Mouse (Mus musculus): Measurements from ENCODE around the gene Podxl2. TPM values are rescaled to one million over a fixed set of nuclear protein-coding genes. Genes with fewer than 3 reads are reported as not detected.

Gene Podxl2
- total RNA-seq, 1 experiment = 5.0 TPM

DNA sequence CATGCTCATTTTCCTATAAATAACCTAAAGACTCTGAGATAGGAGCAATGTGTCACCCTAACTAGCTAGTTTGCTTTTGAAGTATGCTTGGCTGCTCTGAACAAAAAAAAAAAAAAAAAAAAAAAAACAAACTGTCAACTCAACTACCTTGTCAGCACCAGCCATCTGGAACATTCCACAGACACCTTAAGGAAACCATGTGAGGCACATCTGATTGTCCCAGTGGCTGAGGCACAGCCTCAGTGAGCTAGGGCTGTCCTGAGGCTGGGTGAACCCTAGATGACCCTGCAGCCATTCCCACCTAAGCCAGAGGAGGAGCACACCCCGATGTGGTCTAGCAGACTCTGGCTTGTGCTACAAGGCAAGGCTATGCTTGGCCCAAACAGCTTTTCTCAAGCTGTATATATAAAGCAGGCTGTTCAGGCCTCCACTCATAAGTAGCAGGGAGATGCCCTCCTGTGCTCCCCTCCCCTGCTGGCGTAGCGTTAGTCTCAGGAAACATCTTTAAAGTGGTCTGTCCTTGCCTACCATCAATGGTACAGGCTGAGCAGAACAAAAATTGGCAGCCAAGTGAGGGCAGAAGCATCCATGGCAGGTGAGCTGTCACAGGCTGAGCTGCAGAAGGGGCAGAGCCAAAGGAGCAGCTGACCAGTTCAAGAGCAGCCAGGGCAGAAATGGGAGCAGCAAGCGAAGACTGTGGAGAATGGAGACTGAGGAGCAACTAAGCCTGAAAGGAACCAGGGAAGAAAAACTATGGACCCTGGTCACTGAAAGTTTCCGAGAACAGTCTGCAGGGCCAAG, 41.3 kb downstream of the Podxl2 start:
- Histone ChIP-seq H3K9me3 (ENCODE audit: control insufficient read depth, insufficient read depth, low read depth, low read length) (no peaks in the 10 kb centered on the region), H3K4me3 (ENCODE audit: insufficient read depth in 1 of 2, low read depth in 1 of 2, low read length in 2 of 2, poor library complexity in 1 of 2, severe bottlenecking in 1 of 2) (no peak overlapping the region), H3K9ac (ENCODE audit: insufficient read depth, low read depth, low read length, poor library complexity, severe bottlenecking) (no peak overlapping the region), H3K27ac (ENCODE audit: insufficient read depth, low read depth, low read length, poor library complexity, severe bottlenecking) (no peak overlapping the region), H3K4me1 (ENCODE audit: control insufficient read depth in 2 of 2, insufficient read depth in 2 of 2, low read length in 2 of 2, poor library complexity in 1 of 2) (peaks cover 3 to 5% of the 10 kb centered on the region in 2 experiments; a peak in 1 of 4 replicates), H3K36me3 (ENCODE audit: control insufficient read depth, insufficient read depth, low read length, poor library complexity, severe bottlenecking) (peaks cover 18% of the 10 kb centered on the region; the same call in 1 of the 2 replicates)
- in situ Hi-C loops (cut with MboI; ENCODE audit: low sequenced_read_pairs in 2 of 2, unreplicated experiment in 2 of 2) = no loop called here
- no peak for DNase-seq (ENCODE audit: low read depth, low spot score)
- TF ChIP-seq ZC3H11A (IDR thresholded peaks at IDR 0.05; ENCODE audit: borderline replicate concordance, low read depth, low read length) (no peak), ZNF384 (IDR thresholded peaks at IDR 0.05; ENCODE audit: low read depth, low read length) (0 out of 2 replicates have a peak, but pooled peaks have one; percentile 70)

DNA sequence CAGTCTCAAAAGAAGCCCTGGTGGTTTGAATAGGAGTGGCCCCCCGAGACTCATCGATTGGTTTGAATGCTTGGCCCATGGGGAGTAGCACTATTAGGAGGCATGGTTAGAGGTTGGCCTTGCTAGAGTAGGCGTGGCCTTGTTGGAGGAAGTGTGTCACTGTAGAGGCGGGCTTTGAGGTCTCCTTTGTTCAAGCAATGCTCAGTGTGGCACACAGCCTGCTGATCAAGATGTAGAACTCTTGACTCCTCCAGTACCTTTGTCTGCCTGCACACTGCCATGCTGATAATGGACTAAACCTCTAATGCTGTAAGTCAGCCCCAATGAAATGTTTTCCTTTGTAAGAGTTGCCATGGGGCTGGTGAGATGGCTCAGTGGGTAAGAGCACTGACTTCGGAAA, 42.2 kb downstream of the Podxl2 start:
- no peak for DNase-seq (ENCODE audit: low read depth, low spot score)
- TF ChIP-seq MAFK (IDR thresholded peaks at IDR 0.05; ENCODE audit: insufficient read depth, low read depth, low read length) = no peak
- Histone ChIP-seq H3K9ac (ENCODE audit: insufficient read depth, low read depth, low read length, poor library complexity, severe bottlenecking) (no peak overlapping the region), H3K36me3 (ENCODE audit: control insufficient read depth, insufficient read depth, low read length, poor library complexity, severe bottlenecking) (peaks cover 9% of the 10 kb centered on the region; the same call in 1 of the 2 replicates), H3K4me3 (ENCODE audit: insufficient read depth in 1 of 2, low read depth in 1 of 2, low read length in 2 of 2, poor library complexity in 1 of 2, severe bottlenecking in 1 of 2) (peak overlapping the region in 1 of 2 experiments; percentile 31; a peak in 1 of 4 replicates), H3K4me1 (ENCODE audit: control insufficient read depth in 2 of 2, insufficient read depth in 2 of 2, low read length in 2 of 2, poor library complexity in 1 of 2) (peaks cover 3 to 5% of the 10 kb centered on the region in 2 experiments; a peak in 1 of 4 replicates), H3K27ac (ENCODE audit: insufficient read depth, low read depth, low read length, poor library complexity, severe bottlenecking) (no peak overlapping the region), H3K9me3 (ENCODE audit: control insufficient read depth, insufficient read depth, low read depth, low read length) (no peaks in the 10 kb centered on the region)
- in situ Hi-C loops (cut with MboI; ENCODE audit: low sequenced_read_pairs in 2 of 2, unreplicated experiment in 2 of 2) = no loop called here

DNA sequence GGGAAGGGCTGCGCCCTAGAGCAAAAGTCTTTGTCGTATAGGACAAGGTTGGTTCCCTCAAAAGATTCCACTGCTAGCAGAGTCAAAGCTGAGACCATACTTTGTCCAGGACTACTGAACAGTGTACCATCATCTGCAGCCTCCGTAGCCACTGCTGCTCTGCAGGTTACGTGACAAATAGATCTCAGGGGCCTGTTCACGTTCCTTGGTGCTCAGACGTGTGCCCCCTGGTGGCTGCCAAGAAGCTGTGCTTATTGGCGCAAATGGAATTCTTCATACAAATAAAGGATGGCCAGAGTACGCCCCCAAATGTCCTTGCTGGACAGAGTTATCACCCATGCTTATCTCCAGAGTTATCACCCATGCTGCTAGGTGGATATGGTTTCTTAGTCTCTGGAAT, 43.4 kb downstream of the Podxl2 start:
- H3K36me3 ChIP-seq (ENCODE audit: control insufficient read depth, insufficient read depth, low read length, poor library complexity, severe bottlenecking) = peaks cover 7% of the 10 kb centered on the region; the same call in 1 of the 2 replicates
- H3K4me3 ChIP-seq (ENCODE audit: insufficient read depth in 1 of 2, low read depth in 1 of 2, low read length in 2 of 2, poor library complexity in 1 of 2, severe bottlenecking in 1 of 2) = no peak overlapping the region
- in situ Hi-C loops (cut with MboI; ENCODE audit: low sequenced_read_pairs in 2 of 2, unreplicated experiment in 2 of 2) = no loop called here
- peaks cover 3 to 5% of the 10 kb centered on the region in 2 experiments; a peak in 1 of 4 replicates for H3K4me1 ChIP-seq (ENCODE audit: control insufficient read depth in 2 of 2, insufficient read depth in 2 of 2, low read length in 2 of 2, poor library complexity in 1 of 2)
- H3K27ac ChIP-seq (ENCODE audit: insufficient read depth, low read depth, low read length, poor library complexity, severe bottlenecking) = no peak overlapping the region
- no peak overlapping the region for H3K9ac ChIP-seq (ENCODE audit: insufficient read depth, low read depth, low read length, poor library complexity, severe bottlenecking)
- peak; percentile 73 for DNase-seq (ENCODE audit: low read depth, low spot score)
- TF ChIP-seq MAFK (IDR thresholded peaks at IDR 0.05; ENCODE audit: insufficient read depth, low read depth, low read length) = no peak
- no peak for TF ChIP-seq CHD2 (IDR thresholded peaks at IDR 0.05; ENCODE audit: low read depth, low read length)
- no peak for TF ChIP-seq HCFC1 (IDR thresholded peaks at IDR 0.05; ENCODE audit: borderline replicate concordance, insufficient read depth, low read length)
- no peak for TF ChIP-seq ZNF384 (IDR thresholded peaks at IDR 0.05; ENCODE audit: low read depth, low read length)
- no peak for TF ChIP-seq ZC3H11A (IDR thresholded peaks at IDR 0.05; ENCODE audit: borderline replicate concordance, low read depth, low read length)
- H3K9me3 ChIP-seq (ENCODE audit: control insufficient read depth, insufficient read depth, low read depth, low read length) = no peaks in the 10 kb centered on the region

DNA sequence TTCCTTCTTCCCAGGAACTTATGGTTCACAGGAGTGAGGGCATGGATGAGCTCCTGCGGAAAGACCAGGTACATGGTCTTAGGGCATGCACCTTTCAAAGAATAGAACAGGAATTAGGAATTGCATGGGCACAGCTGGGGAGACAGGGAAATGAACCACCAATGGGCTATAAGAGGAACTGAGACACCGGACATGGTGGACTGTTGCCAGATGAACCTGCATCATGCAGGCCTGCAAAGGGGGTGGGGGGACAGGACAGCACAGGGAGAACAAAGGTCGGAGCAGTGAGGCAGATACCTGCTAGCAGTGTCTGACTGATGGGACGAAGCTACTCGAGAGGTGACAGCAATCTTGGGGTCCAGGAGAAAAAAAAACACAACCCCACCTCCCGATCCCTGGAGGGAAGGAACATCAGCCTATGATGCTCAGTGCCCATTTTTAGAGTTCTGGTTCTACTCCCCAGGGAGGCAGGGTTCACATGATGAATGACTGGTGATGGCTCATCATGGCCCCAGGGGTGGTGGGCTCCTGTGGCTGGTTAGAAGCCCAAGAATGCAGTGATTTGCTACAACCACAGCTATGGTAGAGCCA, 44.6 kb downstream of the Podxl2 start:
- no peak for DNase-seq (ENCODE audit: low read depth, low spot score)
- H3K9me3 ChIP-seq (ENCODE audit: control insufficient read depth, insufficient read depth, low read depth, low read length) = no peaks in the 10 kb centered on the region
- TF ChIP-seq ZNF384 (IDR thresholded peaks at IDR 0.05; ENCODE audit: low read depth, low read length) (no peak), CHD2 (IDR thresholded peaks at IDR 0.05; ENCODE audit: low read depth, low read length) (no peak), ZC3H11A (IDR thresholded peaks at IDR 0.05; ENCODE audit: borderline replicate concordance, low read depth, low read length) (no peak), MAFK (IDR thresholded peaks at IDR 0.05; ENCODE audit: insufficient read depth, low read depth, low read length) (no peak), HCFC1 (IDR thresholded peaks at IDR 0.05; ENCODE audit: borderline replicate concordance, insufficient read depth, low read length) (no peak)
- H3K4me3 ChIP-seq (ENCODE audit: insufficient read depth in 1 of 2, low read depth in 1 of 2, low read length in 2 of 2, poor library complexity in 1 of 2, severe bottlenecking in 1 of 2) = no peak overlapping the region
- no peaks in the 10 kb centered on the region for H3K36me3 ChIP-seq (ENCODE audit: control insufficient read depth, insufficient read depth, low read length, poor library complexity, severe bottlenecking)
- H3K4me1 ChIP-seq (ENCODE audit: control insufficient read depth in 2 of 2, insufficient read depth in 2 of 2, low read length in 2 of 2, poor library complexity in 1 of 2) = peaks cover 3% of the 10 kb centered on the region in 2 experiments; a peak in 1 of 4 replicates
- H3K9ac ChIP-seq (ENCODE audit: insufficient read depth, low read depth, low read length, poor library complexity, severe bottlenecking) = no peak overlapping the region
- in situ Hi-C loops (cut with MboI; ENCODE audit: low sequenced_read_pairs in 2 of 2, unreplicated experiment in 2 of 2) = no loop called here
- no peak overlapping the region for H3K27ac ChIP-seq (ENCODE audit: insufficient read depth, low read depth, low read length, poor library complexity, severe bottlenecking)

All from ES-E14 (cell line).